Mouse (Mus musculus): Measurements from ENCODE around the gene Celf5. TPM values are rescaled to one million over a fixed set of nuclear protein-coding genes. Genes with fewer than 3 reads are reported as not detected.
"Not testable (repeated sequence)": the region's sequence is repeated elsewhere in the genome, so short reads cannot be mapped to it uniquely, and the experiment has no call there.

Celf5 gene
- polyA plus RNA-seq, 1 experiment from 2014 or later: 61.3 TPM

DNA sequence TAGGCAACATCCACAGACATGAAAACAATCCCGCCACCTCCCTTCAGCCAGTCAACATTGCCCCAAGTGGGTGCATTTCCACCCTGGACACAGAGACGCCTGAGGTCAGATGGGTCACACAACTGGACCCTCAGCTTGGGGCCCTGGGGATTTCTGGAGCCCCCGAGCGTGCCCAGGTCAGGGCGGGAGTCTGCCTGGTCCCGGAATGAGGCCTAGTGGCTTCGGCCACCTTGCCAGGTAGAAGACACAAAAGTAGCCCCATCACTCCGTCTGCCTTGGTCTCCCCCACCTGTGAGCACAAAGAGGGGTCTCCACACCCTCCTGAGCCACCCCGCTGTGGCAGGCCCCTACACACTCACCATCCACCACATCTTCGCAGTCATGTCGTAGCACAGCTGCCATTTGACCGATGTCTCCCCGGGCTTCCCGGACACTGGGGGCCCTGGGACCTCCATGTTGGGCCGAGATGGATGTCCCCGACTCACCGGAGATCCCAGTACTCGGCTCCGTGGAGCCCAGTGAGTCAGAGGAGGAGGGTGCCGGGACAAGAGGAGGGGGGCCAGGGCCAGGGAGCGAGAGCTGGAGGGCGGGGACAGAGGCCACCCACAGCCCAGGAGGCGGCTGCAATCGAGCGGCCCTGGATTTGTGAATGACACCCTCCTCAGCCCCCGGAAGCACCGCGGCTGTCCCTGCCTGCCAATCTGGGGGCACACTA, 27.2 kb downstream of the Celf5 start, which contains the start of gene Nfic:
Nfic (minus strand) TSS at position 455 of the 715 bp plus-strand sequence.
- Histone ChIP-seq H3K27me3 (peaks cover 95% of the 10 kb centered on the region), H3K4me1 (replicated peaks) (0 out of 2 replicates have a peak, but pooled peaks cover 5% of the 10 kb centered on the region), H3K9me3 (no peaks in the 10 kb centered on the region), H3K4me3 (no peak within 1 kb of the TSS), H3K36me3 (no peaks in the 10 kb centered on the region), H3K4me2 (no peak within 1 kb of the TSS), H3K9ac (no peak within 1 kb of the TSS), H3K27ac (no peak within 1 kb of the TSS)
- ATAC-seq (ENCODE audit: low FRiP score): no peak
- 62% methylated on average over 28 of the region's 28 CpGs for WGBS

DNA sequence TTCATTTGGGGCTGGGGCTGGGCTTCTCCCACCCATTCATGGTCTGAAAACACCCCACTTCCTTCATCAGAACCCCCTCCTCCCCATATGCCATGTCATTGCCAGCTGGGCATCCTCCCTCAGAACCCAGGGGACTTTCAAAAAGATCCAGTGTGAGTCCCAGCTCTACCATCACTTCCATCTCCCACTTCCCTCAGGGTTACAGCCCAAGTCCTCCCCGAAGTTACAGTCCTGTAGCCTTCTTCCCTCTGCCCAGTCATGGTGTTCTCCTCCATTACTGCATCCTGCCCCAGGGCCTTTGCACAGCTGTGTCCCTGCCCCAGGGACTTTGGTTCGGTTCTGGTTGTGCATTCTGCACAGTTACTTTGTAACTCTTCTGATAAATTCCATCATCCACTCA, 28.4 kb downstream of the Celf5 start:
- Histone ChIP-seq H3K4me2 (no peak overlapping the region), H3K9me3 (no peaks in the 10 kb centered on the region), H3K27ac (no peak overlapping the region), H3K27me3 (peaks cover 89% of the 10 kb centered on the region), H3K36me3 (no peaks in the 10 kb centered on the region), H3K9ac (no peak overlapping the region), H3K4me1 (replicated peaks) (0 out of 2 replicates have a peak, but pooled peaks cover 5% of the 10 kb centered on the region), H3K4me3 (no peak overlapping the region)
- no peak for ATAC-seq (ENCODE audit: low FRiP score)
- 84% methylated on average over 2 of the region's 2 CpGs for WGBS

DNA sequence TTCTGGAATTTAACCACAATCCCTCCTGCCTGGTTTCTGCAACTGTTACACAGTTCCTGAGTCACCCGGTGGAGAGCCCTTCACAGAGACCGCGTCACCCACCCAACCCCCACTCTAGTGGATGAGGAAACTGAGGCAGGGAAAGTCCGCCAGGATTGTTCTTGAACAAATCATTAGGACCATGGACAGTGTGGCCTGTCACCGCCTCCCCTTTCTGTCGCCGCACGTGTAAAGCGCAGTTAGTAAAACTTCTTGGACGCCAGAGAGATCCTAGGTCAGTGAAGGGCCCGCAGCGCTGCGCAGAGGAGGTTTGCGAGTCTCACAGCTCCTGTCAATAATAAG, 29.6 kb downstream of the Celf5 start:
- H3K36me3 ChIP-seq: no peaks in the 10 kb centered on the region
- H3K9me3 ChIP-seq: no peaks in the 10 kb centered on the region
- H3K27me3 ChIP-seq: peaks cover 83% of the 10 kb centered on the region
- no peak overlapping the region for H3K9ac ChIP-seq
- H3K27ac ChIP-seq: no peak overlapping the region
- no peak overlapping the region for H3K4me3 ChIP-seq
- WGBS: 7% methylated on average over 14 of the region's 14 CpGs
- H3K4me2 ChIP-seq: no peak overlapping the region
- ATAC-seq (ENCODE audit: low FRiP score): no peak
- H3K4me1 ChIP-seq (replicated peaks): 0 out of 2 replicates have a peak, but pooled peaks cover 5% of the 10 kb centered on the region

DNA sequence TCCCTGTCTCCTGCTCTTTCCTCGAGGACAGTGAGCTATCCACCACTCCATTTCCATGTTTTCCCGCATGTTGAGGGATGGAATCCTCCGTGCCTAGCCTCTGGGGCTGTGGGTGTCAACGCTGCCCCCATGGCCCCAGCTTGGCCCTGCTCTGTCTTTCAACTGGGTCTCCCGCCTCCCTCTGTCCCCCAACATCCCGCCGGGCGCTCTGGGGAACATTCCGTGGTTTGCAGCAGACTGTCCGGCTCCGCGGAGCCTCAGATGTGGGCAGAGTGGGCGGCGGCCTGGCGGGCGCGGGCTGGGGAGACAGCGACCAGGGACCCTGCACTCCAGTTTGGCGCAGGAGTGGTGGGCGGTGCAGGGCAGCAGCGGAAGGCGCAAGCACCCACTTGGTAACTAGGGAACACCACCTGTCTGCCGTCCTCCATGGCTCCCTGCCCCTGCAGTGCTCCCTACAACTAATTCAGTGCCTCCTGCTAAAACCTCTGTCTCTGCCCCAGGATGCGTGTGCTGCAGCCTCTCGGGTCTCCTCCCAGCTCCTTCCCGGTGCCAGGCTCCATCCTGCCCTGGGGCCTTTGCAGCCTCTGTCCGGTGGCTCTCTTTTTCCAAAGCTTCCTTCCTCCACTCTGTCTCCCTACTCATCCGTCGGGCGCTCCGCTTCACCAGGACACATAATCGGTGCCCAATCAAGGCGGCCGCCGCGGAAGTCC, 30.1 kb downstream of the Celf5 start:
- H3K27ac ChIP-seq: no peak overlapping the region
- peak overlapping the region; percentile 29; the same call in 1 of the 2 replicates for H3K9ac ChIP-seq
- H3K9me3 ChIP-seq: no peaks in the 10 kb centered on the region
- H3K4me2 ChIP-seq: no peak overlapping the region
- no peak overlapping the region for H3K4me3 ChIP-seq
- no peaks in the 10 kb centered on the region for H3K36me3 ChIP-seq
- no peak for ATAC-seq (ENCODE audit: low FRiP score)
- WGBS: 12% methylated on average over 36 of the region's 36 CpGs
- 0 out of 2 replicates have a peak, but pooled peaks cover 5% of the 10 kb centered on the region for H3K4me1 ChIP-seq (replicated peaks)
- H3K27me3 ChIP-seq: peaks cover 84% of the 10 kb centered on the region

DNA sequence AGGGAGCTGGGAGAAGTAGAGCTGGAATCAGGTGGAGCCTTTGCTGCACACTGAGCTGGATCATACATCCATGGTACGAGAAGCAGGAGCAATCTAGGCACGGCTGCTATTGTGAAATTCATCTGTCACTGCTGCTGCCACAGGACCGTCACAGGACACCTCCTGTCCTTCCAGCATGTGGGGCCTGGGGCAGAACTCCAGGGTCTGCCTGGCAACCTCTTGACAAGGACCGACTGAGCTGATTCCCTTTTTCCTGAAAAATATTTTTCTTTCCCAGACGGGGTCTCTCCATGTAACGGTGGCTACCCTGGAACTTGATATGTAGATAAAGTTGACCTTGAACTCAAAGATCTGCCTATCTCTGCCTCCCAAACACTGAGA, 31.2 kb downstream of the Celf5 start:
- Histone ChIP-seq H3K4me2 (no peak overlapping the region), H3K36me3 (no peaks in the 10 kb centered on the region), H3K9ac (peak overlapping the region; percentile 29; the same call in 1 of the 2 replicates), H3K4me3 (no peak overlapping the region), H3K27me3 (peaks cover 76% of the 10 kb centered on the region), H3K4me1 (replicated peaks) (0 out of 2 replicates have a peak, but pooled peaks cover 5% of the 10 kb centered on the region), H3K27ac (no peak overlapping the region), H3K9me3 (no peaks in the 10 kb centered on the region)
- WGBS: 65% methylated on average over 6 of the region's 6 CpGs
- no peak for ATAC-seq (ENCODE audit: low FRiP score)

DNA sequence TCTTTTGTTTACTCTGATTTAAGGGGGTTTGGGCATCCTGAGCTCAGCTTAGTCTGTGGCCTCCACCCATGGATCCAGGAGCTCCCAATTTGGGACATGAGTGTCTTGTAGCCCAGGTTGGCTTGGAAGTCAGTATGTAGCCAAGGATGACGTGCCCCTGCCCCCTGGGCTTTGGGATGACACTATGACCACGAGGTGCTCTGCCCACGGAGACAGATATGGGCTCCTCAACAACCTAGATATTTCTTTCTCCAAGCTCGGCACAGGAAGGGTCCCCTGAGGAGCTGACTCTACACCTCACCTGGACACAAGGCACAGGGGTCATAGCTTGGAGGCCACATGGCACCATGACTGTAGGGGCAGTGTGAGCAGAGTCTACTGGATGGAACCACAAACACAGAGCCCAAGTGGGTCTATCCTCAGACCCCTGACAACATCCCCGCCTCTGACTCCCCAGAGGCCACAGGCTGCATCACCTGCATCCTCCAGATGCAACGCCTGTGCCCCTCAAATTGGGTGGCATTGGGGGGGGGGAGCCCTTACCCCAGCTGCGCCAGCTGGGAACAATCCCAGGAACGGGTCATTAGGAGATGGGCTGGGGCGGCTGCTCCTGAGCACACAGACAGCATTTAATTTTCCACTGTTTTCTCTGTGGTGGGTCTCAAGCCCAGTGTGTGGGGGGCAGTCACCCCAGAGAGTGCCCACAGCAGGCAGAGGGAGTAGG, 31.7 kb downstream of the Celf5 start:
- H3K9me3 ChIP-seq: no peaks in the 10 kb centered on the region
- H3K4me1 ChIP-seq (replicated peaks): 0 out of 2 replicates have a peak, but pooled peaks cover 5% of the 10 kb centered on the region
- H3K27ac ChIP-seq: no peak overlapping the region
- 64% methylated on average over 9 of the region's 9 CpGs for WGBS
- no peaks in the 10 kb centered on the region for H3K36me3 ChIP-seq
- no peak for ATAC-seq (ENCODE audit: low FRiP score)
- H3K4me3 ChIP-seq: no peak overlapping the region
- no peak overlapping the region for H3K4me2 ChIP-seq
- H3K27me3 ChIP-seq: peaks cover 71% of the 10 kb centered on the region
- H3K9ac ChIP-seq: peak overlapping the region; percentile 29; the same call in 1 of the 2 replicates

DNA sequence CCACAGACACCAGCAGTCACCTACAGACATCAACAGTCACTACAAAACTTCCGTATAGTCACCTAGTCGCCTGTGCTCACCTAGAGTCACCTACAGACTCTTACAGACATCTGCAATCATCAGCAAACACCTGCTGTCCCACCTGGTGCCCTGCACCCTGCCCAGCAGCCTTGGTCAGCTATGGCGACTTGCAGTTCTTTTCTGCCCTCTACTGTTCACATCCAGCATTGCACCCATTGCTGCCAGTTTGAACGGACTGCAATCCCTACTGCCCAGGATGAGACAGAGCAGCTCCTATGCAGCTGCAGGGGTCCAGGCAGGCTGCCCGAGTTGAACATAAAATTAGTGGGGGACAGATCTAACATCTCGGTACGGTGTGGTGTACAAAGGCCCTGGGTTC, 32.4 kb downstream of the Celf5 start:
- no peak overlapping the region for H3K27ac ChIP-seq
- H3K4me1 ChIP-seq (replicated peaks): 0 out of 2 replicates have a peak, but pooled peaks cover 5% of the 10 kb centered on the region
- 3% methylated on average over 7 of the region's 7 CpGs for WGBS
- H3K27me3 ChIP-seq: peaks cover 68% of the 10 kb centered on the region
- H3K4me2 ChIP-seq: no peak overlapping the region
- H3K9ac ChIP-seq: no peak overlapping the region
- ATAC-seq (ENCODE audit: low FRiP score): peak; percentile 68
- H3K9me3 ChIP-seq: no peaks in the 10 kb centered on the region
- H3K4me3 ChIP-seq: no peak overlapping the region
- H3K36me3 ChIP-seq: no peaks in the 10 kb centered on the region

DNA sequence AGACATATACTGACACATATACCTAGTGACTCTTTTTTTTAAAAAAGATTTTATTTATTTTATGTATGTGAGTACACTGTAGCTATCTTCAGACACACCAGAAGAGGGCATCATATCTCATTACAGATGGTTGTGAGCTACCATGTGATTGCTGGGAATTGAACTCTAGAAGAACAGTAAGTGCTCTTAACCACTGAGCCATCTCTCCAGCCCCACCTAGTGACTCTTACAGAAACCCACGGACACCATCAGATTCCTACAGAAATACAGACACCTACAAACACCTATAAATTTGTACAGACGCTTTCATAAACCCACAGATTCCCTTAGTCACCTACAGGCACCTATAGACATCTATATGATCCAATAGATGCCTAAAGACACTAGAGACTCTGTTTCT, 37.0 kb downstream of the Celf5 start:
- H3K4me2 ChIP-seq; H3K4me3 ChIP-seq; H3K27ac ChIP-seq; H3K36me3 ChIP-seq; H3K9ac ChIP-seq; H3K4me1 ChIP-seq (replicated peaks); ATAC-seq (ENCODE audit: low FRiP score); H3K9me3 ChIP-seq: not testable (repeated sequence)
- WGBS: 20% methylated on average over 2 of the region's 2 CpGs
- peaks cover 30% of the 10 kb centered on the region for H3K27me3 ChIP-seq

DNA sequence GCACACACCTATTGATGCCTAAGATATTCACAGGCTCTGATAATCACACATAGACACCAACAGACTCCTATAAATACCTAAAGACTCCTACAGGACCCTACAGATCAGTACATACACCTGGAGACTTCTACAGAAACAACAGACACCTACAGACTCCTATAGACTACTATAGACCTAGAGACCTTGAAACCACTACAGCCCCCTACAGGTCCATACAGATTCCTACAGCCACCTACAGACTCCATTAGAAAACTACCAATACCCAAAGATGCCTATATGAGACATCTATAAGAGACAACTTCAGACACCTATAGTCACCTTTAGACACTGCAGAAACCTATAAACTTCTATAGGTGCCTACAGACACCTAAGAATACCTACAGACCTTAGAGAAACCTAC, 41.5 kb downstream of the Celf5 start:
- Histone ChIP-seq H3K4me1 (replicated peaks) (no peaks in the 10 kb centered on the region), H3K4me3 (no peak overlapping the region), H3K27me3 (peaks cover 23% of the 10 kb centered on the region), H3K9me3 (no peaks in the 10 kb centered on the region), H3K36me3 (no peaks in the 10 kb centered on the region), H3K27ac (no peak overlapping the region), H3K9ac (no peak overlapping the region), H3K4me2 (no peak overlapping the region)
- no peak for ATAC-seq (ENCODE audit: low FRiP score)

DNA sequence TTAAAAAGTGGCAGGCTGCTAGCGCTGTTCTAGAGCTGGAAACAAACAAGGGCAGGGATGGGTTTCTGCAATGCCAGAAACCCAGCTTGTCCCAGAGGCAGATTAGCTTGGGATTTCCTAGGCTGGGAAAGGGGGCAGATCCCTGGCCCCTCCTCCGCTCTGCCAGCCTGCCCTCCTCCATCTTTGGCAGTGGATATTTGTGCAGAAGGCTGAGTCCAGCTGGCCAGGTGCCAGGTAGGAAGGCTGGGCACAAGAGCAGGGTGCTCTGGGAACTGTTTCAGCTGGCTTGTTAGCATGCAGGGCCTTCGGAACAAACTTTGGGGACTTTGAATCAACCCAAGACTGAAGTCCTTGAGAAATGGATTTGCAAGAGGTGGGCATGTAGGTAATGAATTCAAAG, 47.1 kb downstream of the Celf5 start:
- peak overlapping the region; percentile 46; the same call in 1 of the 2 replicates for H3K9ac ChIP-seq
- peak overlapping the region; percentile 48; the same call in 1 of the 2 replicates for H3K27ac ChIP-seq
- peaks cover 21% of the 10 kb centered on the region for H3K27me3 ChIP-seq
- WGBS: 71% methylated on average over 3 of the region's 3 CpGs
- ATAC-seq (ENCODE audit: low FRiP score): no peak
- H3K4me3 ChIP-seq: no peak overlapping the region
- no peaks in the 10 kb centered on the region for H3K36me3 ChIP-seq
- H3K4me2 ChIP-seq: no peak overlapping the region
- H3K4me1 ChIP-seq (replicated peaks): peaks cover 37% of the 10 kb centered on the region
- no peaks in the 10 kb centered on the region for H3K9me3 ChIP-seq

DNA sequence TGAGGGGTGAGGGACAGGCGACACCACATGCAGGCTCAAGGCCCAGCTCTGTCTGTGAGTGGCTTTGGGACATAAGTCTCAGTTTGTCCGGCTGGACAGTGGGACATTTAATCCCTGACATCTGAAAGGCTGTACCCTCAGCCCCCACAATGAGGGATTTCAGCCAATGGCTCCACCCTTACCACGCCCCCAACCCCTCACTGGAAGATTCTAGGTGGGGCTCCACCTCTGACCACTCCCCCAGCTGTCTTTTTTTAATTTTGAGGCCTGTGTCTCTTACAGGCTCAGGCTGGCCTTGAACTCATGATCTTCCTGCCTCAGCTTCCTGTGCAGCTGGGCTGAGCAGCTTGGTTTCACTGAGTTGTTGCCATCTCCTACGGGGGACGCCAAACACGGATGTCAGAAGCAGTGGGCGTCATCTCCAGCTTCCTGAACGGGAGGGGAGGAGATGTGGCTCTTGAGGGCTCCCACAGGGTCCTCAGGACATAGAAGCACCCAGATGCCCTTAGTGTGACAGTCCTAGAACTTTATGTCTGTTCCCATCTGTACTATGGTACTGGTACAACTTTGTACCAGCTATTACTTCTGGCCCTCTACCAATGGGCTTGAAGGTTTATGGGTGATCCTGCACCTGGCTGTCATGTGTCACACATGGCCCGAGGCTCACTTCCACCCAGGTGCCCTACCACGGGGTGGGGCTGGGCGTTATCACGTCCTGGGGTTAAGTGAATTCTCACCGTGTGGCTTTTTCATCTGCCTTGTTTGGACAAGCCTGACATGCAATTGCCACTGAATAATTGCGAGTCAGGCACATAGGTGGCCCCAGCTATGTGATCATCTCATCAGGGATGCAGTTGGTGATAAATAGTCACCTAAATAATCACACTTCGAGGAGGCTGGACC, 47.9 kb downstream of the Celf5 start:
- Histone ChIP-seq H3K36me3 (no peaks in the 10 kb centered on the region), H3K9me3 (no peaks in the 10 kb centered on the region), H3K27ac (peak overlapping the region; percentile 48; the same call in 1 of the 2 replicates), H3K27me3 (peaks cover 19% of the 10 kb centered on the region), H3K4me3 (no peak overlapping the region), H3K4me2 (no peak overlapping the region), H3K9ac (peak overlapping the region; percentile 46), H3K4me1 (replicated peaks) (peaks cover 40% of the 10 kb centered on the region)
- no peak for ATAC-seq (ENCODE audit: low FRiP score)
- WGBS: 70% methylated on average over 15 of the region's 15 CpGs

Data from hindbrain, embryonic 13.5 days (tissue).